Mouse (Mus musculus) midbrain, embryonic 10.5 days (tissue): ENCODE measurements around the gene Zfp369. TPM values are rescaled to one million over a fixed set of nuclear protein-coding genes. Genes with fewer than 3 reads are reported as not detected.
A peak's percentile ranks its signal among the peaks of the same experiment; 100 is the strongest.

ENCODE experiments used
- DNase-seq: peaks from one replicate; pipeline ENCODE4 v3.0.0-alpha.2; 2017; ENCODE audit warnings: low spot score
- H3K27ac ChIP-seq: fragments of 300-500 bp; sonication (generic); replicated peaks from 2 replicates; pipeline ENCODE4 v1.5.1; 2016; ENCODE audit warnings: mild to moderate bottlenecking
- H3K27me3 ChIP-seq: fragments of 300-500 bp; sonication (generic); 2 replicates; pipeline ENCODE4 v1.6.1; 2016; ENCODE audit warnings: low read depth, mild to moderate bottlenecking; ENCODE audit not compliant: poor library complexity, severe bottlenecking
- H3K36me3 ChIP-seq: fragments of 300-500 bp; sonication (generic); 2 replicates; pipeline ENCODE4 v1.6.1; 2016; ENCODE audit warnings: mild to moderate bottlenecking, moderate library complexity
- H3K4me1 ChIP-seq: fragments of 300-500 bp; sonication (generic); 2 replicates; pipeline ENCODE4 v1.6.1; 2016
- H3K4me3 ChIP-seq: fragments of 300-500 bp; sonication (generic); 2 replicates; pipeline ENCODE4 v1.5.1; 2016; ENCODE audit warnings: mild to moderate bottlenecking, moderate library complexity
- H3K9me3 ChIP-seq: fragments of 300-500 bp; sonication (generic); replicated peaks from 2 replicates; pipeline ENCODE4 v1.6.1; 2016; ENCODE audit warnings: mild to moderate bottlenecking
- WGBS: fragments of 180-500 bp; shearing (Covaris S2); methylation state at CpG from one replicate; pipeline ENCODE4 v1.1.7; 2016; 5-methylcytosine and 5-hydroxymethylcytosine counted together
- polyA plus RNA-seq: library from polyadenylated mRNA; unstranded; fragments of >200 nt; fragmentation: Nextera tagmentation; extraction: Ambion mirVana; gene quantifications from 2 replicates; pipeline ENCODE4 v1.2.1, GENCODE M21; 2016

Gene Zfp369
- polyA plus RNA-seq: 11.6 and 13.8 TPM in 2 replicates

GRCm38 (mm10) chr13:65278383-65279341, at the start of gene Zfp369:
TSS of gene Zfp369 (plus strand) at chr13:65278814.
- Histone ChIP-seq H3K4me3 (peak within 1 kb of the TSS; percentile 72), H3K27ac (peak within 1 kb of the TSS; percentile 89), H3K27me3 (no peaks in the 10 kb centered on the region), H3K9me3 (peaks cover 56% of the 10 kb centered on the region), H3K36me3 (peaks cover 72% of the 10 kb centered on the region), H3K4me1 (peaks cover 5% of the 10 kb centered on the region; the same call in 1 of the 2 replicates)
- under 1% methylated on average over 50 of the region's 50 CpGs for WGBS
- DNase-seq: peak; percentile 94

- 74% methylated on average over 9 of the region's 9 CpGs for WGBS
- Histone ChIP-seq H3K9me3 (peaks cover 25% of the 10 kb centered on the region), H3K36me3 (peaks cover under 1% of the 10 kb centered on the region; the same call in 1 of the 2 replicates), H3K4me1 (peaks cover 10% of the 10 kb centered on the region), H3K27me3 (no peaks in the 10 kb centered on the region), H3K4me3 (no peak overlapping the region), H3K27ac (no peak overlapping the region)
- DNase-seq: no peak
These were observed 41.4 kb upstream of the Zfp369 start for GRCm38 (mm10) chr13:65237211-65237610.

- Histone ChIP-seq H3K27ac (peak overlapping the region; percentile 91), H3K27me3 (no peaks in the 10 kb centered on the region), H3K4me3 (peak overlapping the region; percentile 86), H3K36me3 (peaks cover 31% of the 10 kb centered on the region), H3K9me3 (peaks cover 56% of the 10 kb centered on the region), H3K4me1 (peaks cover 14% of the 10 kb centered on the region)
- DNase-seq: peak; percentile 94
- under 1% methylated on average over 28 of the region's 28 CpGs for WGBS
These were observed 38.0 kb upstream of the Zfp369 start for GRCm38 (mm10) chr13:65240509-65241098.

- Histone ChIP-seq H3K9me3 (peaks cover 62% of the 10 kb centered on the region), H3K4me3 (peak overlapping the region; percentile 86), H3K27ac (peak overlapping the region; percentile 91), H3K27me3 (no peaks in the 10 kb centered on the region), H3K4me1 (peaks cover 14% of the 10 kb centered on the region), H3K36me3 (peaks cover 37% of the 10 kb centered on the region)
- WGBS: under 1% methylated on average over 45 of the region's 45 CpGs
- DNase-seq: peak; percentile 91
These were observed 37.5 kb upstream of the Zfp369 start for GRCm38 (mm10) chr13:65241099-65241626.

- 4% methylated on average over 51 of the region's 51 CpGs for WGBS
- H3K4me3 ChIP-seq: peak overlapping the region; percentile 86
- H3K27me3 ChIP-seq: no peaks in the 10 kb centered on the region
- peaks cover 62% of the 10 kb centered on the region for H3K9me3 ChIP-seq
- H3K27ac ChIP-seq: peak overlapping the region; percentile 91
- DNase-seq: peak; percentile 47
- H3K36me3 ChIP-seq: peaks cover 39% of the 10 kb centered on the region
- peaks cover 14% of the 10 kb centered on the region for H3K4me1 ChIP-seq
These were observed 36.8 kb upstream of the Zfp369 start for GRCm38 (mm10) chr13:65241627-65242318.

GRCm38 (mm10) chr13:65242319-65242787, 36.3 kb upstream of the Zfp369 start:
- Histone ChIP-seq H3K9me3 (peaks cover 62% of the 10 kb centered on the region), H3K36me3 (peaks cover 43% of the 10 kb centered on the region)
- 42% methylated on average over 27 of the region's 27 CpGs for WGBS

GRCm38 (mm10) chr13:65243273-65243672, 35.3 kb upstream of the Zfp369 start:
- Histone ChIP-seq H3K9me3 (peaks cover 70% of the 10 kb centered on the region), H3K4me1 (peaks cover 14% of the 10 kb centered on the region), H3K27me3 (no peaks in the 10 kb centered on the region), H3K27ac (no peak overlapping the region), H3K36me3 (peaks cover 52% of the 10 kb centered on the region), H3K4me3 (no peak overlapping the region)
- DNase-seq: no peak
- WGBS: 93% methylated on average over 4 of the region's 4 CpGs

More at GRCm38 (mm10) chr13:65242319-65242787, 36.3 kb upstream of the Zfp369 start:
- Histone ChIP-seq H3K27ac (no peak overlapping the region), H3K4me3 (peak overlapping the region; percentile 86), H3K4me1 (peaks cover 14% of the 10 kb centered on the region), H3K27me3 (no peaks in the 10 kb centered on the region)
- DNase-seq: no peak

GRCm38 (mm10) chr13:65258175-65258954, 20.2 kb upstream of the Zfp369 start:
- Histone ChIP-seq H3K27me3 (peaks cover 19% of the 10 kb centered on the region), H3K4me1 (peaks cover 4% of the 10 kb centered on the region; the same call in 1 of the 2 replicates), H3K4me3 (peak overlapping the region; percentile 37), H3K27ac (no peak overlapping the region), H3K36me3 (peaks cover 67% of the 10 kb centered on the region), H3K9me3 (peaks cover 80% of the 10 kb centered on the region)
- peak; percentile 36 for DNase-seq
- 20% methylated on average over 36 of the region's 36 CpGs for WGBS

GRCm38 (mm10) chr13:65259239-65259638, 19.4 kb upstream of the Zfp369 start, which contains the start of gene Gm10775:
TSS of gene Gm10775 (plus strand) at chr13:65259539.
- H3K36me3 ChIP-seq: peaks cover 74% of the 10 kb centered on the region
- WGBS: 46% methylated on average over 29 of the region's 29 CpGs

GRCm38 (mm10) chr13:65262086-65262485, 16.5 kb upstream of the Zfp369 start:
- Histone ChIP-seq H3K36me3 (peaks cover 83% of the 10 kb centered on the region), H3K27me3 (peaks cover 19% of the 10 kb centered on the region), H3K4me3 (no peak overlapping the region), H3K9me3 (peaks cover 91% of the 10 kb centered on the region), H3K27ac (no peak overlapping the region), H3K4me1 (peaks cover 4% of the 10 kb centered on the region; the same call in 1 of the 2 replicates)
- 97% methylated on average over 5 of the region's 5 CpGs for WGBS
- no peak for DNase-seq

More at GRCm38 (mm10) chr13:65259239-65259638, 19.4 kb upstream of the Zfp369 start, which contains the start of gene Gm10775:
- Histone ChIP-seq H3K27me3 (peaks cover 19% of the 10 kb centered on the region), H3K4me3 (peak within 1 kb of the TSS; percentile 37), H3K9me3 (peaks cover 82% of the 10 kb centered on the region), H3K4me1 (peaks cover 4% of the 10 kb centered on the region; the same call in 1 of the 2 replicates), H3K27ac (no peak within 1 kb of the TSS)
- DNase-seq: no peak

GRCm38 (mm10) chr13:65277994-65278382, 626 bp upstream of the Zfp369 start:
- Histone ChIP-seq H3K4me3 (peak overlapping the region; percentile 72), H3K27ac (peak overlapping the region; percentile 89), H3K36me3 (peaks cover 74% of the 10 kb centered on the region), H3K9me3 (peaks cover 60% of the 10 kb centered on the region), H3K4me1 (peaks cover 5% of the 10 kb centered on the region; the same call in 1 of the 2 replicates), H3K27me3 (no peaks in the 10 kb centered on the region)
- WGBS: 13% methylated on average over 9 of the region's 9 CpGs
- no peak for DNase-seq
